Mouse (Mus musculus): Measurements from ENCODE around the gene Tmem217. TPM values are rescaled to one million over a fixed set of nuclear protein-coding genes. Genes with fewer than 3 reads are reported as not detected.

Tmem217 gene
- total RNA-seq, 2 experiments from 2014 or later, result not detected

DNA sequence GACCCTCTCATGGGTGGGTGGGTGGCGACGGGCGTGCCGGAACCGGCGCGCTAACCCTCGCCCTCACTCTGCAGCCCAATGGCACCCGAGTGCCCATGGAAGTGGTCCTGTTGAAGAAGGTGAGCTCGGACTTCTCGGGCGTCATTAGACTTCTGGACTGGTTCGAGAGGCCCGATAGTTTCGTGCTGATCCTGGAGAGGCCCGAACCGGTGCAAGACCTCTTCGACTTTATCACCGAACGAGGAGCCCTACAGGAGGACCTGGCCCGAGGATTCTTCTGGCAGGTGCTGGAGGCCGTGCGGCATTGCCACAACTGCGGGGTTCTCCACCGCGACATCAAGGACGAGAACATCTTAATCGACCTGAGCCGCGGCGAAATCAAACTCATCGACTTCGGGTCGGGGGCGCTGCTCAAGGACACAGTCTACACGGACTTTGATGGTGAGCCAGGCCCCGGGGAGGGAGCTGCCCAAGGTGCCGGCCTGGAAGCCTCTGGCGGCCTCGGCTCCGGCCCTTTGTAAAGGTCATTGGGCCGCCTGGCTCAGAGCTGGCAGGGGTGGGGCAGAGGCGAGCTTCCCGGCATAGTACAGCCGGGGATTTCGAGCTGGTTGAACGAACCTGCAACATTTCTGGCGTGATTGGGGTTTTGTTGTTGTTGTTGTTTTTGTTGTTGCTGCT lies 60.5 kb downstream of the Tmem217 start:
- ATAC-seq (replicated peaks; ENCODE audit: low FRiP score, poor library complexity, severe bottlenecking), result peak; percentile 21; the same call in 1 of the 2 replicates

GRCm38 (mm10) chr17:29490713-29491581 lies 61.2 kb downstream of the Tmem217 start, which contains the start of gene Pim1:
Gene Pim1, plus strand, starts transcription at chr17:29490753.
- ATAC-seq (replicated peaks; ENCODE audit: low FRiP score, poor library complexity, severe bottlenecking), result no peak; the same call in 1 of the 2 replicates

- ATAC-seq (replicated peaks; ENCODE audit: low FRiP score, poor library complexity, severe bottlenecking), result peak; percentile 66
Observed at GRCm38 (mm10) chr17:29489971-29490712, 62.0 kb downstream of the Tmem217 start.

GRCm38 (mm10) chr17:29488978-29489970 lies 62.9 kb downstream of the Tmem217 start:
- no peak for ATAC-seq (replicated peaks; ENCODE audit: low FRiP score, poor library complexity, severe bottlenecking)

- ATAC-seq (replicated peaks; ENCODE audit: low FRiP score, poor library complexity, severe bottlenecking), result no peak
Observed at GRCm38 (mm10) chr17:29488257-29488977, 63.8 kb downstream of the Tmem217 start.

DNA sequence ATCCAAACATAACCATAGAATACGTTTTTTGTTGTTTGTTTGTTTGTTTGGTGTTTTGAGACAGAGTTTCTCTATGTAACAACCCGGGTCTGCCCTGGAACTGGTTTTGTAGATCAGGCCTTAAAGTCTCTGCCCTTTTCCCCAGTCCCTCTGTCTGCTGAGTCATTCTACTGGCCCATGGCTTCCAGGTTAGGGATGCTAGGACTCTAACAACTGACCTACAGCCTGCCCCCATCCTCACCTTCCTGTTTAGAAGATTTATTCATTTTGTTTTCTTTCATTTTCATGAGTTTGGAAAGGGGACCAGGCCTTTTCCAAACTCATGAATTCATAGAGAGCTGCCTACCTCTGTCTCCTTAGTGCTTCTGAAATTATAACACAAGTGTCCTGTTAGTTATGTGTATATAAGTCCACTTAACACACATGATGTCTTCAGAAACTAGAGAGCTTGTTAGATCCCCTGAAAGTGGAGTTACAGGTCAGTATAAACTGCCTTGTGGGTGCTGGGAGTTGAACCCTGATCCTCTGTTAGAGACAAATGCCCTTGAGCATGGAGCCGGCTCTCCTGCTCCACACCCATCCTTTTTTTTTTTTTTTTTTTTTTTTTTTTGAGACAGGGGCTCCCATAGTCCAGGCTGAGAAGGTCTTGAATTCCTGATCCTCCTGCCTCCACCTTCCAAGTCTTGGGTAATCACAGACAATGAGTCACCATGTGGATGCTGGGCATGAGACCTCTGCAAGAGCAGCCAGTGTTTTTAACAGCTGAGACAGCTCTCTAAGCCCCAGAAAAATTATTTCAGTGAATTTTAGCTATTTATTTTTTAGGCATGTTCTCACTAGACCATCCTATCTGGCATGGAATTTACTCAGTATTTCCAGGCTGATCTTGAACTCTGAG lies 66.6 kb downstream of the Tmem217 start:
- ATAC-seq (replicated peaks; ENCODE audit: low FRiP score, poor library complexity, severe bottlenecking), result no peak

GRCm38 (mm10) chr17:29484431-29484830 lies 67.8 kb downstream of the Tmem217 start:
- no peak for ATAC-seq (replicated peaks; ENCODE audit: low FRiP score, poor library complexity, severe bottlenecking)

DNA sequence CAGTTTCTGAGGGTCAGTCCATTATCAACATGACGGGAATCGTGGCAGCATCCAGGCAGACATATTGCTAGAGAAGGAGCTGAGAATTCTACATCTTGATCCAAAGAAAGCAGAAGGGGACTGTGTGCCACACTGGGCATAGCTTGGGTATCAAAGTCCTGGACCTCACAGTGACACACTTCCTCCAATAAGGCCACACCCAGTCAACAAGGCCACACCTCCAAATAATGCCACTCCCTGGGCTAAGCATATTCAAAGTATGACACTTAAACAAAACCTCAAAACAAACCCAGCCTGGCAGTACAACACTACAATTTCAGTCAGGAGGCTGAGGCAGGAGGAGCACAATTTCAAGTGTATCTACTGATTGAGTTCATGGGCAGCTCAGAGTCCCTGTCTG lies 68.9 kb downstream of the Tmem217 start:
- ATAC-seq (replicated peaks; ENCODE audit: low FRiP score, poor library complexity, severe bottlenecking), result no peak

DNA sequence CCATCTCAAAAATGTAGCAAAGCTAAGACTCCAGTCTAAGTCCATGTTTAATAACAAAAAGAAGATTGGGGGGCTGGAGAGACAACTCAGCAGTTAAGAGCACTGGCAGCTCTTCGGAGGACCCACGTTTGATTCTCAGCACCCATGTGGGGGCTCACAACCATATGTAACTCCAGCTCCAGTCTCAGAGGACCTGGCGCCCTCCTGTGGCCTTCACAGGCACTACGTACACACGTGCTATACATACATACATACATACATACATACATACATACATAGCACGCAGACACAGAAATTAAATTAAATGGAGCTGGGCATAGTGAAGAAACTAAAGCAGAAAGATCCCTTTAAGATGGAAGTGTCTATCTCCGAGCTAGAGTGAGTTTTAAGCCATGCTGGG lies 69.6 kb downstream of the Tmem217 start:
- no peak for ATAC-seq (replicated peaks; ENCODE audit: low FRiP score, poor library complexity, severe bottlenecking)

DNA sequence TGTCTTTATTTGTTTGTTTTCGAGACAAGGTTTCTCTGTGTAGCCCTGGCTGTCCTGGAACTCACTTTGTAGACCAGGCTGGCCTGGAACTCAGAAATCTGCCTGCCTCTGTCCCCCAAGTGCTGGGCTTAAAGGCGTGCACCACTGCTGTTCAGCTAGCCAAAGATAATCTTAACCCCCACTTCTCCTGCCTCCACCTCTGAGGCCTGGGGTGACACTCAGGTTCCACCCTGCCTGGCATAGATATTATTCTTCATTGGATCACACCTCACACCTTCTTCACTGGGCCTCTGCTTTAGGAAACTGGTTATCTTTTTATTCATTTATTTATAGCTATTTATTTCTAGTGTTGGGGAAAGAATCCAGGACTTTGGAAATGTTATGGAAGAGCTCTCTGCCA lies 71.9 kb downstream of the Tmem217 start:
- no peak for ATAC-seq (replicated peaks; ENCODE audit: low FRiP score, poor library complexity, severe bottlenecking)

GRCm38 (mm10) chr17:29478271-29478670 lies 73.9 kb downstream of the Tmem217 start:
- no peak for ATAC-seq (replicated peaks; ENCODE audit: low FRiP score, poor library complexity, severe bottlenecking)

GRCm38 (mm10) chr17:29477357-29477756 lies 74.8 kb downstream of the Tmem217 start:
- ATAC-seq (replicated peaks; ENCODE audit: low FRiP score, poor library complexity, severe bottlenecking), result no peak

GRCm38 (mm10) chr17:29476461-29476860 lies 75.7 kb downstream of the Tmem217 start:
- ATAC-seq (replicated peaks; ENCODE audit: low FRiP score, poor library complexity, severe bottlenecking), result no peak

Other genes starting within 250 kb of the Tmem217 start
- gene Pi16, start 234.7 kb downstream of the Tmem217 start, total RNA-seq (2015; ENCODE audit: low replicate concordance), result 4.0 and 5.6 TPM in 2 replicates
- 5.4 and 9.5 TPM in 2 replicates for gene Pi16, start 234.7 kb downstream of the Tmem217 start, total RNA-seq (2017; ENCODE audit: low replicate concordance)
- 19.2 and 28.0 TPM in 2 replicates for gene Mtch1, start 204.5 kb downstream of the Tmem217 start, total RNA-seq (2015; ENCODE audit: low replicate concordance)
- 19.1 and 31.1 TPM in 2 replicates for gene Mtch1, start 204.5 kb downstream of the Tmem217 start, total RNA-seq (2017; ENCODE audit: low replicate concordance)
- 3.3 TPM in 2 replicates for gene Fgd2, start 191.5 kb downstream of the Tmem217 start, total RNA-seq (2015; ENCODE audit: low replicate concordance)
- 2.5 and 4.3 TPM in 2 replicates for gene Fgd2, start 191.5 kb downstream of the Tmem217 start, total RNA-seq (2017; ENCODE audit: low replicate concordance)
- 342 and 357 TPM in 2 replicates for gene Pim1, start 61.6 kb downstream of the Tmem217 start, total RNA-seq (2015; ENCODE audit: low replicate concordance)
- 725 and 933 TPM in 2 replicates for gene Pim1, start 61.6 kb downstream of the Tmem217 start, total RNA-seq (2017; ENCODE audit: low replicate concordance)
- gene Gm17657, start 2.7 kb downstream of the Tmem217 start, total RNA-seq (2015; ENCODE audit: low replicate concordance), result 2.9 TPM in 1 of 2 replicates, not detected in the other
- not detected in 2 replicates for gene Gm17657, start 2.7 kb downstream of the Tmem217 start, total RNA-seq (2017; ENCODE audit: low replicate concordance)
- gene Tbc1d22b, start 2.6 kb downstream of the Tmem217 start, total RNA-seq (2015; ENCODE audit: low replicate concordance), result 3.7 and 4.4 TPM in 2 replicates
- gene Tbc1d22b, start 2.6 kb downstream of the Tmem217 start, total RNA-seq (2017; ENCODE audit: low replicate concordance), result 0.51 and 1.3 TPM in 2 replicates
- 14.4 and 17.1 TPM in 2 replicates for gene Rnf8, start 62.4 kb upstream of the Tmem217 start, total RNA-seq (2015; ENCODE audit: low replicate concordance)
- gene Rnf8, start 62.4 kb upstream of the Tmem217 start, total RNA-seq (2017; ENCODE audit: low replicate concordance), result 6.8 and 37.2 TPM in 2 replicates
- gene Gm28043, start 62.5 kb upstream of the Tmem217 start, total RNA-seq (2015; ENCODE audit: low replicate concordance), result 1.7 and 2.7 TPM in 2 replicates
- gene Gm28043, start 62.5 kb upstream of the Tmem217 start, total RNA-seq (2017; ENCODE audit: low replicate concordance), result 20.6 and 22.0 TPM in 2 replicates
- 18.4 and 65.6 TPM in 2 replicates for gene Cmtr1, start 108.2 kb upstream of the Tmem217 start, total RNA-seq (2015; ENCODE audit: low replicate concordance)
- gene Cmtr1, start 108.2 kb upstream of the Tmem217 start, total RNA-seq (2017; ENCODE audit: low replicate concordance), result 239 and 340 TPM in 2 replicates
- 6.5 and 7.7 TPM in 2 replicates for gene Ccdc167, start 164.7 kb upstream of the Tmem217 start, total RNA-seq (2015; ENCODE audit: low replicate concordance)
- gene Ccdc167, start 164.7 kb upstream of the Tmem217 start, total RNA-seq (2017; ENCODE audit: low replicate concordance), result 4.5 and 9.6 TPM in 2 replicates